Mouse (Mus musculus) heart, embryonic 13.5 days (tissue): ENCODE data around the gene Fam83f. TPM values are rescaled to one million over a fixed set of nuclear protein-coding genes. Genes with fewer than 3 reads are reported as not detected.

Experiments used
- ATAC-seq: fragments of 200-750 bp; cut with Nextera tagmentation; 2 replicates; pipeline ENCODE4 v1.8.0; 2017; ENCODE audit warnings: moderate TSS enrichment; ENCODE audit not compliant: insufficient number of reproducible peaks, low FRiP score, low TSS enrichment; ENCODE audit errors: extremely low read depth
- H3K27ac ChIP-seq: fragments of 300-500 bp; sonication (generic); replicated peaks from 2 replicates; pipeline ENCODE4 v1.5.1; 2015; ENCODE audit warnings: moderate library complexity, mild to moderate bottlenecking, inconsistent platforms
- H3K27me3 ChIP-seq: fragments of 300-500 bp; sonication (generic); replicated peaks from 2 replicates; pipeline ENCODE4 v1.6.1; 2015; ENCODE audit warnings: mild to moderate bottlenecking, inconsistent platforms
- H3K36me3 ChIP-seq: fragments of 300-500 bp; sonication (generic); 2 replicates; pipeline ENCODE4 v1.6.1; 2015; ENCODE audit warnings: mild to moderate bottlenecking, inconsistent platforms
- H3K4me1 ChIP-seq: fragments of 300-500 bp; sonication (generic); 2 replicates; pipeline ENCODE4 v1.6.1; 2015; ENCODE audit warnings: inconsistent platforms
- H3K4me2 ChIP-seq: fragments of 300-500 bp; sonication (generic); 2 replicates; pipeline ENCODE4 v1.6.1; 2015; ENCODE audit warnings: inconsistent platforms, mild to moderate bottlenecking, moderate library complexity
- H3K4me3 ChIP-seq: fragments of 300-500 bp; sonication (generic); 2 replicates; pipeline ENCODE4 v1.5.1; 2015; ENCODE audit warnings: moderate library complexity, mild to moderate bottlenecking, inconsistent platforms
- H3K9ac ChIP-seq: fragments of 300-500 bp; sonication (generic); 2 replicates; pipeline ENCODE4 v1.6.1; 2015; ENCODE audit warnings: inconsistent platforms, mild to moderate bottlenecking, moderate library complexity
- H3K9me3 ChIP-seq: fragments of 300-500 bp; sonication (generic); 2 replicates; pipeline ENCODE4 v1.6.1; 2016; ENCODE audit warnings: inconsistent platforms
- WGBS: fragments of 180-500 bp; shearing (Covaris S2); methylation state at CpG from one replicate; pipeline ENCODE4 v1.1.7; 2015; ENCODE audit warnings: mixed read lengths; 5-methylcytosine and 5-hydroxymethylcytosine counted together
- polyA plus RNA-seq: library from polyadenylated mRNA; unstranded; fragments of >200 nt; fragmentation: Nextera tagmentation; extraction: Ambion mirVana; gene quantifications from 2 replicates; pipeline ENCODE4 v1.2.1, GENCODE M21; 2015

Fam83f gene
- polyA plus RNA-seq, 1 experiment from 2014 or later: 0.13 TPM

- ATAC-seq: no peak
- Histone ChIP-seq H3K27me3 (no peaks in the 10 kb centered on the region), H3K4me3 (peak overlapping the region; percentile 92), H3K9ac (no peak overlapping the region), H3K9me3 (no peaks in the 10 kb centered on the region), H3K36me3 (no peaks in the 10 kb centered on the region), H3K27ac (peak overlapping the region; percentile 88), H3K4me1 (peaks cover 44% of the 10 kb centered on the region), H3K4me2 (peak overlapping the region; percentile 63)
- 11% methylated on average over 5 of the region's 5 CpGs for WGBS
Measured at GRCm38 (mm10) chr15:80710257-80710607, 38.6 kb downstream of the Fam83f start.

GRCm38 (mm10) chr15:80710608-80711363 lies 39.1 kb downstream of the Fam83f start, which contains the start of gene Tnrc6b:
Tnrc6b (plus strand) TSS chr15:80711313.
- Histone ChIP-seq H3K36me3 (no peaks in the 10 kb centered on the region), H3K4me2 (peak within 1 kb of the TSS; percentile 82), H3K9ac (peak within 1 kb of the TSS; percentile 94), H3K9me3 (no peaks in the 10 kb centered on the region), H3K4me3 (peak within 1 kb of the TSS; percentile 92), H3K4me1 (peaks cover 41% of the 10 kb centered on the region), H3K27ac (peak within 1 kb of the TSS; percentile 91), H3K27me3 (no peaks in the 10 kb centered on the region)
- WGBS: under 1% methylated on average over 39 of the region's 39 CpGs
- peak; percentile 89 for ATAC-seq

- peak overlapping the region; percentile 92 for H3K4me3 ChIP-seq
Measured at GRCm38 (mm10) chr15:80711401-80712151, 39.9 kb downstream of the Fam83f start.

DNA sequence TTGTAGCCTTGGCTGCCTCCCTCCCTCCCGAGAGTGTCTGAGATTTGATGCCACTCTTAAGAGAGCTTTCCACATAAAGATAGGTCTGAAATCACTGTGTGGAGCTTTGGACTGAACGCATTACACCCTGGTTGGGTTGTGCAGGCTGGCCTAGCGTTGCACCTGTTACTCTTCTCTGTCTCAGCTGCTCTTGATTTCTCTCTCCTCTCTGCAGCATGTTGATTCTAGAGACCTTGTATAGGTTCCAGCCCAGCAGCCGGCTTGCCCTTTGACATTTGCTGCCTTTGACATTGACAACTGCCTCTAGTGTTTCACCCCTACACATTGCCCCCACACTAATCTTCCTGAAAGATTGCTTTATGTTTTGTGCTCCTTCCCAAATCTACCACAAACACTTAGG lies 42.7 kb downstream of the Fam83f start:
- no peaks in the 10 kb centered on the region for H3K9me3 ChIP-seq
- no peaks in the 10 kb centered on the region for H3K36me3 ChIP-seq
- no peak overlapping the region for H3K9ac ChIP-seq
- WGBS: 71% methylated on average over 4 of the region's 4 CpGs
- ATAC-seq: no peak
- no peak overlapping the region for H3K27ac ChIP-seq
- no peak overlapping the region for H3K4me3 ChIP-seq
- no peaks in the 10 kb centered on the region for H3K27me3 ChIP-seq
- H3K4me1 ChIP-seq: peaks cover 16% of the 10 kb centered on the region
- H3K4me2 ChIP-seq: no peak overlapping the region

More at GRCm38 (mm10) chr15:80711401-80712151, 39.9 kb downstream of the Fam83f start:
- WGBS: 1% methylated on average over 105 of the region's 106 CpGs
- H3K27ac ChIP-seq: peak overlapping the region; percentile 91
- peak overlapping the region; percentile 82 for H3K4me2 ChIP-seq
- ATAC-seq: peak; percentile 53
- H3K27me3 ChIP-seq: no peaks in the 10 kb centered on the region
- no peaks in the 10 kb centered on the region for H3K9me3 ChIP-seq
- H3K4me1 ChIP-seq: peaks cover 33% of the 10 kb centered on the region
- H3K36me3 ChIP-seq: no peaks in the 10 kb centered on the region
- peak overlapping the region; percentile 94 for H3K9ac ChIP-seq

- H3K4me2 ChIP-seq: no peak overlapping the region
- no peak overlapping the region for H3K27ac ChIP-seq
- H3K27me3 ChIP-seq: no peaks in the 10 kb centered on the region
- no peaks in the 10 kb centered on the region for H3K9me3 ChIP-seq
- no peaks in the 10 kb centered on the region for H3K36me3 ChIP-seq
- peaks cover 24% of the 10 kb centered on the region for H3K4me1 ChIP-seq
- ATAC-seq: no peak
- no peak overlapping the region for H3K9ac ChIP-seq
- H3K4me3 ChIP-seq: no peak overlapping the region
- WGBS: 81% methylated on average over 8 of the region's 8 CpGs
Measured at GRCm38 (mm10) chr15:80716631-80717135, 45.0 kb downstream of the Fam83f start.

DNA sequence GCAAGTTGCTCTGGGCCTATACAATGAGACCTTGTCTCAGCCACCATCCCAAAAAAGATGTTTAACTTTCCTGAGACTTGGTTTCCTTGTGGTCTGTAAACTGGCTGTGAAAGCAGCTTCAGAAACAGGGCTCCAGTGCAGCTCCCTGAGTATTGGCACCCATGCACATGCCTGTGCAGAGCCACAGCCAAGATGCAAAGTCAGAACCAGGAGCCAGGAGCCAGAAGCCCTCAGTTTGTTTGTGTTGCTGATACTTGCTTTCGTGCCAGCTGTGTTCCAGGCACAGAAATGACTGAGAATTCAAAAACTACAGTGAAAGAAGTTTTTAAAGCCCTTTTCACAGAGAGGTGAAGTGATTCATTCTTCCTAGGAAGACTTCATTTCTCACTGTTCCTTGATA lies 45.8 kb downstream of the Fam83f start:
- no peaks in the 10 kb centered on the region for H3K27me3 ChIP-seq
- 51% methylated on average over 1 of the region's 1 CpGs for WGBS
- no peak overlapping the region for H3K27ac ChIP-seq
- ATAC-seq: no peak
- H3K4me1 ChIP-seq: peaks cover 19% of the 10 kb centered on the region
- H3K9ac ChIP-seq: no peak overlapping the region
- no peak overlapping the region for H3K4me2 ChIP-seq
- H3K4me3 ChIP-seq: no peak overlapping the region
- H3K9me3 ChIP-seq: no peaks in the 10 kb centered on the region
- no peaks in the 10 kb centered on the region for H3K36me3 ChIP-seq

DNA sequence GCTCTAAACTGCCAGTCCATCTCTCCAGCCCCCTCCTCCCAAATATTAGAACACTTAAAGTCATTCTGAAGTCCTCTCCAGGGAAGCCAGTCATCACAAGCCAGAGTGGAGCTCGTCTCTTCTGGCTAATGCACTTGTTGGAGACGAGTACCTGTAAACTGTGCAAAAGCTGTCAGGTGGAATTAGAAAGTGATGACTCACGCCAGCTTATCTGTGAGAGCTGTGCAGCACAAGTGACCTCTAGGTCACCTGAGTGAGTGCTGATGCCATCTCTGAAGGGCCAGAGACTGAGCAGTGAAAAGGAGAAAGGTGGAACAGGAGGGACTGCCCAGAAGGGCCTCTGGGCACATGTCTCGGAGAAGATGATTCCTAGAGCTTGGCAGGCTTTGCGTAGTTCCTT lies 48.6 kb downstream of the Fam83f start:
- Histone ChIP-seq H3K36me3 (no peaks in the 10 kb centered on the region), H3K9ac (no peak overlapping the region), H3K4me1 (peaks cover 16% of the 10 kb centered on the region), H3K4me2 (no peak overlapping the region), H3K27ac (0 out of 2 replicates have a peak overlapping the region, but pooled peaks have one; percentile 25), H3K9me3 (no peaks in the 10 kb centered on the region), H3K4me3 (no peak overlapping the region), H3K27me3 (no peaks in the 10 kb centered on the region)
- ATAC-seq: no peak; the same call in 1 of the 2 replicates
- WGBS: 35% methylated on average over 5 of the region's 5 CpGs

GRCm38 (mm10) chr15:80721861-80722260 lies 50.2 kb downstream of the Fam83f start:
- no peak overlapping the region for H3K4me3 ChIP-seq
- H3K4me1 ChIP-seq: peaks cover 16% of the 10 kb centered on the region
- H3K36me3 ChIP-seq: no peaks in the 10 kb centered on the region
- no peak overlapping the region for H3K27ac ChIP-seq
- H3K9me3 ChIP-seq: no peaks in the 10 kb centered on the region
- no peaks in the 10 kb centered on the region for H3K27me3 ChIP-seq
- no peak overlapping the region for H3K9ac ChIP-seq
- ATAC-seq: no peak
- WGBS: 67% methylated on average over 6 of the region's 6 CpGs
- H3K4me2 ChIP-seq: no peak overlapping the region

GRCm38 (mm10) chr15:80722366-80722765 lies 50.7 kb downstream of the Fam83f start:
- H3K9me3 ChIP-seq: no peaks in the 10 kb centered on the region
- peaks cover 16% of the 10 kb centered on the region for H3K4me1 ChIP-seq
- H3K27me3 ChIP-seq: no peaks in the 10 kb centered on the region
- no peak overlapping the region for H3K4me3 ChIP-seq
- H3K4me2 ChIP-seq: no peak overlapping the region
- H3K36me3 ChIP-seq: no peaks in the 10 kb centered on the region
- 65% methylated on average over 3 of the region's 3 CpGs for WGBS
- H3K9ac ChIP-seq: no peak overlapping the region
- ATAC-seq: no peak
- H3K27ac ChIP-seq: no peak overlapping the region

- Histone ChIP-seq H3K9me3 (no peaks in the 10 kb centered on the region), H3K4me2 (no peak overlapping the region), H3K27me3 (no peaks in the 10 kb centered on the region), H3K4me1 (peaks cover 15% of the 10 kb centered on the region), H3K4me3 (no peak overlapping the region), H3K9ac (no peak overlapping the region), H3K36me3 (no peaks in the 10 kb centered on the region), H3K27ac (no peak overlapping the region)
- 62% methylated on average over 2 of the region's 2 CpGs for WGBS
- ATAC-seq: no peak
Measured at GRCm38 (mm10) chr15:80729477-80729876, 57.8 kb downstream of the Fam83f start.

- no peaks in the 10 kb centered on the region for H3K27me3 ChIP-seq
- H3K4me3 ChIP-seq: no peak overlapping the region
- peaks cover 15% of the 10 kb centered on the region for H3K4me1 ChIP-seq
- H3K27ac ChIP-seq: no peak overlapping the region
- no peak overlapping the region for H3K4me2 ChIP-seq
- no peak overlapping the region for H3K9ac ChIP-seq
- no peaks in the 10 kb centered on the region for H3K36me3 ChIP-seq
- WGBS: 78% methylated on average over 1 of the region's 1 CpGs
- no peaks in the 10 kb centered on the region for H3K9me3 ChIP-seq
- no peak for ATAC-seq
Measured at GRCm38 (mm10) chr15:80731043-80731442, 59.4 kb downstream of the Fam83f start.
